Mouse (Mus musculus): Measurements from ENCODE around the gene Mark2. TPM values are rescaled to one million over a fixed set of nuclear protein-coding genes. Genes with fewer than 3 reads are reported as not detected.

Mark2 gene
- polyA plus RNA-seq, 1 experiment from 2014 or later: 32.6 TPM

GRCm38 (mm10) chr19:7278200-7278906, 63.3 kb downstream of the Mark2 start:
- H3K36me3 ChIP-seq (ENCODE audit: control insufficient read depth, insufficient read depth, low read length): peaks cover 100% of the 10 kb centered on the region
- DNase-seq (ENCODE audit: low spot score) (no peak), ATAC-seq (no peak)
- no peak overlapping the region for H3K4me3 ChIP-seq (ENCODE audit: low read depth, low read length)
- 73% methylated on average over 6 of the region's 6 CpGs for WGBS
- no peak overlapping the region for H3K4me2 ChIP-seq (ENCODE audit: low read length)
- H3K9ac ChIP-seq (ENCODE audit: low read length): 0 out of 2 replicates have a peak overlapping the region, but pooled peaks have one; percentile 17
- H3K27me3 ChIP-seq (replicated peaks; ENCODE audit: control insufficient read depth, insufficient read depth, low read length): no peaks in the 10 kb centered on the region
- H3K9me3 ChIP-seq (replicated peaks; ENCODE audit: control insufficient read depth, low read length): no peaks in the 10 kb centered on the region
- peak overlapping the region; percentile 29; the same call in 1 of the 2 replicates for H3K27ac ChIP-seq (ENCODE audit: low read depth, low read length)
- H3K4me1 ChIP-seq (ENCODE audit: control insufficient read depth, insufficient read depth, low read length): peaks cover 26% of the 10 kb centered on the region

- WGBS: 58% methylated on average over 7 of the region's 7 CpGs
- Histone ChIP-seq H3K36me3 (ENCODE audit: control insufficient read depth, insufficient read depth, low read length) (peaks cover 100% of the 10 kb centered on the region), H3K9me3 (replicated peaks; ENCODE audit: control insufficient read depth, low read length) (no peaks in the 10 kb centered on the region), H3K4me2 (ENCODE audit: low read length) (no peak overlapping the region), H3K27me3 (replicated peaks; ENCODE audit: control insufficient read depth, insufficient read depth, low read length) (no peaks in the 10 kb centered on the region), H3K27ac (ENCODE audit: low read depth, low read length) (peak overlapping the region; percentile 89), H3K4me3 (ENCODE audit: low read depth, low read length) (no peak overlapping the region), H3K4me1 (ENCODE audit: control insufficient read depth, insufficient read depth, low read length) (peaks cover 28% of the 10 kb centered on the region), H3K9ac (ENCODE audit: low read length) (no peak overlapping the region)
- DNase-seq (ENCODE audit: low spot score) (peak; percentile 24), ATAC-seq (no peak)
Measured at GRCm38 (mm10) chr19:7276796-7277195, 64.9 kb downstream of the Mark2 start.

GRCm38 (mm10) chr19:7276053-7276659, 65.5 kb downstream of the Mark2 start:
- H3K9me3 ChIP-seq (replicated peaks; ENCODE audit: control insufficient read depth, low read length): no peaks in the 10 kb centered on the region
- DNase-seq (ENCODE audit: low spot score) (peak; percentile 67), ATAC-seq (peak; percentile 30)
- H3K27ac ChIP-seq (ENCODE audit: low read depth, low read length): peak overlapping the region; percentile 89
- H3K36me3 ChIP-seq (ENCODE audit: control insufficient read depth, insufficient read depth, low read length): peaks cover 100% of the 10 kb centered on the region
- no peak overlapping the region for H3K4me3 ChIP-seq (ENCODE audit: low read depth, low read length)
- H3K4me2 ChIP-seq (ENCODE audit: low read length): peak overlapping the region; percentile 1; the same call in 1 of the 2 replicates
- H3K27me3 ChIP-seq (replicated peaks; ENCODE audit: control insufficient read depth, insufficient read depth, low read length): no peaks in the 10 kb centered on the region
- peak overlapping the region; percentile 41 for H3K9ac ChIP-seq (ENCODE audit: low read length)
- WGBS: 32% methylated on average over 7 of the region's 7 CpGs
- peaks cover 31% of the 10 kb centered on the region for H3K4me1 ChIP-seq (ENCODE audit: control insufficient read depth, insufficient read depth, low read length)

GRCm38 (mm10) chr19:7275131-7275789, 66.4 kb downstream of the Mark2 start:
- ATAC-seq (no peak), DNase-seq (ENCODE audit: low spot score) (peak; percentile 61)
- H3K9me3 ChIP-seq (replicated peaks; ENCODE audit: control insufficient read depth, low read length): no peaks in the 10 kb centered on the region
- 45% methylated on average over 7 of the region's 7 CpGs for WGBS
- peak overlapping the region; percentile 89 for H3K27ac ChIP-seq (ENCODE audit: low read depth, low read length)
- peaks cover 100% of the 10 kb centered on the region for H3K36me3 ChIP-seq (ENCODE audit: control insufficient read depth, insufficient read depth, low read length)
- H3K27me3 ChIP-seq (replicated peaks; ENCODE audit: control insufficient read depth, insufficient read depth, low read length): no peaks in the 10 kb centered on the region
- H3K4me3 ChIP-seq (ENCODE audit: low read depth, low read length): no peak overlapping the region
- peak overlapping the region; percentile 41; the same call in 1 of the 2 replicates for H3K9ac ChIP-seq (ENCODE audit: low read length)
- H3K4me2 ChIP-seq (ENCODE audit: low read length): peak overlapping the region; percentile 21; the same call in 1 of the 2 replicates
- H3K4me1 ChIP-seq (ENCODE audit: control insufficient read depth, insufficient read depth, low read length): peaks cover 40% of the 10 kb centered on the region

GRCm38 (mm10) chr19:7274326-7274990, 67.2 kb downstream of the Mark2 start:
- Histone ChIP-seq H3K36me3 (ENCODE audit: control insufficient read depth, insufficient read depth, low read length) (peaks cover 92% of the 10 kb centered on the region), H3K9ac (ENCODE audit: low read length) (no peak overlapping the region)

GRCm38 (mm10) chr19:7273486-7273885, 68.2 kb downstream of the Mark2 start:
- Histone ChIP-seq H3K4me3 (ENCODE audit: low read depth, low read length) (no peak overlapping the region), H3K4me1 (ENCODE audit: control insufficient read depth, insufficient read depth, low read length) (peaks cover 45% of the 10 kb centered on the region), H3K36me3 (ENCODE audit: control insufficient read depth, insufficient read depth, low read length) (peaks cover 83% of the 10 kb centered on the region), H3K4me2 (ENCODE audit: low read length) (no peak overlapping the region), H3K9ac (ENCODE audit: low read length) (no peak overlapping the region), H3K27me3 (replicated peaks; ENCODE audit: control insufficient read depth, insufficient read depth, low read length) (no peaks in the 10 kb centered on the region), H3K27ac (ENCODE audit: low read depth, low read length) (0 out of 2 replicates have a peak overlapping the region, but pooled peaks have one; percentile 89), H3K9me3 (replicated peaks; ENCODE audit: control insufficient read depth, low read length) (no peaks in the 10 kb centered on the region)
- WGBS: 96% methylated on average over 4 of the region's 4 CpGs
- DNase-seq (ENCODE audit: low spot score) (no peak), ATAC-seq (no peak)

More at GRCm38 (mm10) chr19:7274326-7274990, 67.2 kb downstream of the Mark2 start:
- peak overlapping the region; percentile 21; the same call in 1 of the 2 replicates for H3K4me2 ChIP-seq (ENCODE audit: low read length)
- no peak overlapping the region for H3K4me3 ChIP-seq (ENCODE audit: low read depth, low read length)
- 73% methylated on average over 13 of the region's 13 CpGs for WGBS
- ATAC-seq: peak; percentile 14; the same call in 1 of the 2 replicates
- peak overlapping the region; percentile 89 for H3K27ac ChIP-seq (ENCODE audit: low read depth, low read length)
- H3K9me3 ChIP-seq (replicated peaks; ENCODE audit: control insufficient read depth, low read length): no peaks in the 10 kb centered on the region
- no peaks in the 10 kb centered on the region for H3K27me3 ChIP-seq (replicated peaks; ENCODE audit: control insufficient read depth, insufficient read depth, low read length)
- peak; percentile 85 for DNase-seq (ENCODE audit: low spot score)
- peaks cover 45% of the 10 kb centered on the region for H3K4me1 ChIP-seq (ENCODE audit: control insufficient read depth, insufficient read depth, low read length)

- peaks cover 56% of the 10 kb centered on the region for H3K4me1 ChIP-seq (ENCODE audit: control insufficient read depth, insufficient read depth, low read length)
- peaks cover 43% of the 10 kb centered on the region for H3K36me3 ChIP-seq (ENCODE audit: control insufficient read depth, insufficient read depth, low read length)
- H3K27ac ChIP-seq (ENCODE audit: low read depth, low read length): peak overlapping the region; percentile 100
- no peaks in the 10 kb centered on the region for H3K9me3 ChIP-seq (replicated peaks; ENCODE audit: control insufficient read depth, low read length)
- peak overlapping the region; percentile 99 for H3K9ac ChIP-seq (ENCODE audit: low read length)
- peak overlapping the region; percentile 88 for H3K4me2 ChIP-seq (ENCODE audit: low read length)
- peak overlapping the region; percentile 94 for H3K4me3 ChIP-seq (ENCODE audit: low read depth, low read length)
- no peaks in the 10 kb centered on the region for H3K27me3 ChIP-seq (replicated peaks; ENCODE audit: control insufficient read depth, insufficient read depth, low read length)
- whole genome bisulfite sequencing: 8% methylated on average over 9 of the region's 11 CpGs
- DNase-seq (ENCODE audit: low spot score) (peak; percentile 75), ATAC-seq (no peak)
Measured at GRCm38 (mm10) chr19:7269290-7270044, 72.2 kb downstream of the Mark2 start.

- H3K4me1 ChIP-seq (ENCODE audit: control insufficient read depth, insufficient read depth, low read length): peaks cover 54% of the 10 kb centered on the region
- H3K9me3 ChIP-seq (replicated peaks; ENCODE audit: control insufficient read depth, low read length): no peaks in the 10 kb centered on the region
- H3K27me3 ChIP-seq (replicated peaks; ENCODE audit: control insufficient read depth, insufficient read depth, low read length): no peaks in the 10 kb centered on the region
- peak overlapping the region; percentile 88 for H3K4me2 ChIP-seq (ENCODE audit: low read length)
- DNase-seq (ENCODE audit: low spot score) (peak; percentile 75), ATAC-seq (peak; percentile 15)
- WGBS: 0% methylated on average over 30 of the region's 30 CpGs
- H3K4me3 ChIP-seq (ENCODE audit: low read depth, low read length): peak overlapping the region; percentile 94
- peak overlapping the region; percentile 99 for H3K9ac ChIP-seq (ENCODE audit: low read length)
- peaks cover 35% of the 10 kb centered on the region for H3K36me3 ChIP-seq (ENCODE audit: control insufficient read depth, insufficient read depth, low read length)
- peak overlapping the region; percentile 100 for H3K27ac ChIP-seq (ENCODE audit: low read depth, low read length)
Measured at GRCm38 (mm10) chr19:7268722-7269090, 73.0 kb downstream of the Mark2 start.
